Mouse (Mus musculus) heart, postnatal 0 days (tissue): Measurements from ENCODE around the gene S100a1.
A peak's percentile ranks its signal among the peaks of the same experiment; 100 is the strongest.

ENCODE experiments used
- CTCF ChIP-seq: IDR thresholded peaks from 2 replicates; pipeline ENCODE4 v1.5.1; 2016; ENCODE audit warnings: antibody characterized with exemption, control low read depth, low read depth
- EP300 ChIP-seq: IDR thresholded peaks from 2 replicates; pipeline ENCODE4 v1.6.1; 2016; ENCODE audit warnings: antibody characterized with exemption, low read depth

DNA sequence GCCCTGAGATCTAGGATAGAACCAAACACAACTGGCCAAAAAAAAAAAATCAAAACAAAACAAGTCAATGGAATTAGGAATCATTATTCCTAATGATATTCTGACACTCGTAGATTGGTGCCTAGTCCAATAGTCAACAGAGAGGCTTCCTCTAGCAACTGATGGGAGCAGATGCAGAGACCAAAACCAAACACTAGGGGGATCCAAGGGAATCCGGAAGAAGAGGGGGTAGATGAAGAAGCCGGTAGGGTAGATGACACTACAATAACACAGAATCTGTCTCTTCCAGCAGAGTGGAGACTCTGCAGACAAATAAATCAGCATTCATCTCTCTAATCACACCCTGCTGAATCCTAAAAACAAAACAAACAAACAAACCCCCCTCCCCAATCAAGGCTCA, 42.0 kb downstream of the S100a1 start:
- peak; percentile 60 for TF ChIP-seq CTCF
- no peak for TF ChIP-seq EP300
